Mouse (Mus musculus): ENCODE measurements around the gene Fam228a.
"Not testable (repeated sequence)": the region's sequence is repeated elsewhere in the genome, so short reads cannot be mapped to it uniquely, and the experiment has no call there.

Gene Fam228a

DNA sequence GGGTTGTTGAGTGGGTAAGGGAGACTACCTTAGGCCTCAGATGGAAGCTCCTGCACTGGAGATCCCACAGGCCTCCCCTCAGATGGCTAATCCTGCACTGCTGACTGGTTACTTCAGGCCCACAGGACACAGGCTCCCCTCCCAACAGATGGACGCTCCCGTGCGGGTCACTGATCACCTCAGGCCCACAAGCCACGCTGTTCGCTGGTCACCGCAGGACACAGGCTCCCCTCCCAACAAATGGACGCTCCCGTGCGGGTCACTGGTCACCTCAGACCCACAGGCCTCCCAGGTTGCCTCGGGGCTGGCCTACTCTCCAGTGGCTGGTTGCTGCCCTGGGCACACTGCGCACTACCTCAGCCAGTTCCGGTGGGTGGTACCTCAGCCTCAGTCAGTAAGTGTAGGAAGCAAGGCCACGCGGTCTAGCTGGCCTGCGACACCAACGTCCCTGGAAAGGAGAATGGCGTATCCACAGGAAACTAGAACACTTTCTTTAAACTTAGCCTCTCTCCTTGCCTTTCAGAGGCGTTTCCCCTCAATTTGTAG lies at the start of gene Fam228a:
Fam228a (minus strand) TSS at position 400 of the 546 bp plus-strand sequence.
- no peak for DNase-seq

DNA sequence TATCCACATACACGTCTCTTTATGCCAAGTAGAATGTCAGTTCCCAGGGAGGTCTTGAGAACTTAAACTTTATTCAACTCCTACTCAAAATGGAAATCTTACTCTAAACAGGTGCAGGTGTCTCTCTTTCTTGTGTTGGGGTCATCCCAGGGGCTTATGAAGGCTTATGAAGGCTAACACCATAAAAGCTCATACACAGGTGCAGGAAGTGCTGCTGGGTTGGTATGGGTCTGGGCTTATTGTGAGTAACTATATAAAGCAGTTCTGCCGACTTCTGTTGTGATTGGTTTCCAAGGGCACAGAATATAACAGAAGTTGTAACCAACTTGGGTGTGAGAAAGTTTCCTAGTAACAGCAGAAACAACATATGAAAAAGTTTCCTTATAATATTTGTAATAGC lies 46.2 kb upstream of the Fam228a start:
- no peak for DNase-seq

DNA sequence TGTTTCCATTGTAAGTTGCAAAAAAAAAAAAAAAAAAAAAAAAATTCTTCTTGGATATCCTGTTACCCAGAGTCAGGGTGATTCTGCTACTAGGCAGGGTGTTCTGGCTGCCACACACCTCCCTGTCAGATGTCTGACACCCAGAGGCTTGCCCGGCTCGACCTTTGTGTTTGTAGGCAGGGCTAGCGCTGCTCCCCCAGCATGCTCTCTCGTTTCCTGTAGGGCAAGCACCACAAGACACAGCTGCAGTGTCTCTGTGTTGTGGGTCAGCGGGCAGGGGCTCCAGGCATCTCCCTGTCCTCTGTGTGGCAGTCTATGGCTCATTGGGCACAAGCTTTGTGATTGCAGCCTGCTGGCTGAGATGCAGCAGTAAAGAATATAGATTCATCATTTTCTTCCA lies 45.4 kb upstream of the Fam228a start:
- DNase-seq = no peak

DNA sequence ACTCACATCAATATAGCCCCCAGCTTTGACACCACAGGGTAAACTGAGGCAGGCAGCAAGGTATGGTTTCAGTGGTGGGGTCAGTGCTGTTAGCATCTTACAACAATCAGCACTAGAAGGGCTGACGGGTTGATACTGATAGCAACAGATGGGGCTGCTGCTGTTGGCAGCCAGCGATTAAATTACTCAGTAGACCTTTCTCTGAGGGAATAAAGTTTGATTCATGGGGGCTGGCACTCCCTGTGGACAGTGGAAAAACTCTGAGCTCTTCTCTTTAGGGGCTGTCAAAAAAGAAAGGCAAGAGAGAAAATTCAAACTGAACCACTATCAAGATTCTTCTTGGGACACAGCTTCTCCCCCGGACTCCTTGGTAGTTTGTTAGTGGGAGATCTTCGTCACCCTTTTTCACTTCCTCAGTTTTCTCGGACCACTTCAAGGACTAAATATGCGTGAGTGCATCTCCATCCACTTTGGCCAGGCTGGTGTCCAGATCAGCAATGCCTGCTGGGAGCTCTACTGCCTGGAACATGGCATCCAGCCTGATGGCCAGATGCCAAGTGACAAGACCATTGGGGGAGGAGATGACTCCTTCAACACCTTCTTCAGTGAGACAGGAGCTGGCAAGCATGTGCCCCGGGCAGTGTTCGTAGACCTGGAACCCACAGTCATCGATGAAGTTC lies 43.6 kb upstream of the Fam228a start:
- DNase-seq = not testable (repeated sequence)

DNA sequence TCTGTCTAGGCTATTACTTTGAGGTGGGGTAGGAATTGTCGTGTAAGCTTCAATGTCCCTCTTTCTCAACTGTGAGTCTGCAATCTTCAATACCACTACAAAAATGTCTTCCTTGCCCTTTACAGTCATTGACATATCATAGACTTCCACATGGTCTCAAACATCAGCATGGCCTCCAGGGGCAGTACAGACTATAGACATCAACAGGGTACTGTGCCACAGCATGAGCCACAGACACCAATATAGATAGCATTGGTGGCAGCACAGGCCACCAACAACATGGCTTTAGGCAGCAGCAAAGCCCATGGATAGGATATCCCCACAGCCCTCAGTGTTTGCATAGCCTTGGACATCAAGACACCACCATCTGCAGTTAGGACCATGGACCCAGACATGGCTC lies 43.0 kb upstream of the Fam228a start:
- DNase-seq = no peak

DNA sequence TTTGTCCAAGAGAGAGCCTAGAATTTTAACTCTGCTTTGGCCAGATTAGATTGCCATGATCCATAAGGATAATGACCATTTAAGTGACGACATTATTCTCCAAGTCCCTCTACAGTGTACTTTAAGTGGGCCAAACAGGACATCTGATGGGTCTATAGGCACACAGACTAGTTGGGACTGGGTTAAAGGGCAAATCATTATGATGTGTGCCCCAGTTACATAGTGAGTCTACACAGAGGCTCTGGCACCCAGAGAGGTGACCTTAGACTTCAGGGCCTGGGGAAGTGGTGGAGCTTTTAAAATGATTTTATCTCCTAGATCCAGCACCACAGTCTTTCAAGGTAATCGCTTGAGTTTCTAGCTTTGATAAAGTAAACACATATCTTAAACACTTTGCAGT lies 42.0 kb upstream of the Fam228a start:
- DNase-seq = no peak

DNA sequence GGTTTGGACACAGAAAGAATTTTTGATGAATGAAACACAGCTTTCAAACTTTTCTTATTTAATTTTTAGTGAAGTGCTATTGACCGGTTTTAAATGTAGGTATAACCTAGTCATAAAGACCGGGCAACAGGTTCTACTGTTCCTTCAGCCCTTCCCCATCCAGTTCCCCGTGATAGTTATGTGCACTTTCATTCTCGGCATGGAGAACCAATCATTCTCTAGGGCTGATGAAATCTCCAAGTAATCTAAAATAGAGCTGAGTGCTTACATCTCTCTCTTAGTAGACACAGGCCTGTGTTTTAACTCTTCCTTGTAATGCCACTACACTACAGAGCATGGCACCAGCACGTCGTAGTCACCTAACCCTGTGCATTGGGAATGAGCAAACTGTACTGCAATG lies 39.5 kb upstream of the Fam228a start:
- no peak for DNase-seq

DNA sequence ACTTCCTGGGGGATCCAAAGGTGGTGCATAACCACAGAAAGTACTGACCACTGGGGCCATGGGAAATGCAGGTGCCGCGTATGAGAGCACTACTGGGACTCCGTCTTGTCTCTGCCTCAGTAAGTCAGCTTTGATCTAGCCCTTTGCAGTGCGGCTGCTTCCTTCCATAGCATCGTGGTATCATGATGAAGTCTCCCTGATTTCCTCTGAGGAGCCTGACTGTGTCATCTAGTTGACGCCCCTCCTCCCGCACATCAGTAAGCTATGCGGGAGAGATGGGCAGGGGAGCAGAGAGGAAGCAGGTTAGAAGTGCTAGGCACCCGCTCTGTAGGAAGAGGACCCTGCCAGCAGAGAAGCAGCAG lies 37.3 kb upstream of the Fam228a start:
- DNase-seq = no peak

DNA sequence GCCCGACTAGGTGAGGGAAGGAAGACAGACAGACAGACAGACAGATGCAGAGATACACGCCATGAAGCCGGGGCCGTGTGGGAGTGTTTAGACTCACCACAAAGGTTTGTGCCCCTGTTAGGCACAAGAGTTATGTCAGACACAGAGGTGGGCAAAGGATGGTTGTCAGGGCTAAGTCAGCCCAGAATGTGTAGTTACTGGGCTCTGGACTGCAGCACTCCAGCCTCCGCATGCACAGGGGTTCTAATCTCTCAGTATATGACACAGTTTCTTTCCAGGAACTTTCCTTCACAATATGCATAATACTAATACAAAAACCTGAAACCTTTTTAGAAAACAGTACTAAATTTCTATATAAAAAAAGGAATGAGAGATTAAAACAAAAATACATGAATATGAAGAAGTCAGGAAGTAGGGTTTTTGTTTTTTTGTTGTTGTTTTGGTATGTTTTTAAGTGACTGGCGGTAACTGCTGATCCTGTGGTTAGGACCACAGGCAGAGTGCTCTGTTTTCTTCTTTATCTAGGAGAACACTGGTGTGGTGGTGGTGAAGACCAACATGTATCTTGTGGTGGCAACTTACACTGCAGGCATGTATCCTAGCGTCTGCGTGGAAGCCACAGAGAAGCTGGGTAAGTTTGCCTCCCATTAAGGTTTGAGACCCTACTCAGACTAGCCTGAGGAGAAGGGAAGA lies 36.8 kb upstream of the Fam228a start:
- no peak for DNase-seq

DNA sequence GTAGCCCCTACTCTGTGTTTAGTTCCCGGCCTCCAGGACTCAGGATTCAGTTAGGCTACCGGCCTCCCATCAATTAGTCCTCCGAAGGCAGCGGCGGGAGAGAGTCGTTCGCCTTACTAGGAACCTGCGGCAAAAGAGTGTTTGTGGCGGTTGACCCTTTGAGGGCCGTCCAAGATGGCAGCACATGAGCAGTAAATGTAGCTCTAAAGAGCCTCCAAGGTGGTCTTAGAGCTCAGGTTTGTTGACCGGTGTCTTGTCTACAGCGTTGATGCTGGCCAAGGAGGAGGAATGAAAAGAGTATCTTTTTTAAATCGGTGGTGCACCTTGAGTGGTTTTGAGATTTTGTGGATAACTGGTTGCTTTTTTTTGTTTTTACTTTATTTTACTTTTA lies 31.1 kb upstream of the Fam228a start:
- DNase-seq = no peak

DNA sequence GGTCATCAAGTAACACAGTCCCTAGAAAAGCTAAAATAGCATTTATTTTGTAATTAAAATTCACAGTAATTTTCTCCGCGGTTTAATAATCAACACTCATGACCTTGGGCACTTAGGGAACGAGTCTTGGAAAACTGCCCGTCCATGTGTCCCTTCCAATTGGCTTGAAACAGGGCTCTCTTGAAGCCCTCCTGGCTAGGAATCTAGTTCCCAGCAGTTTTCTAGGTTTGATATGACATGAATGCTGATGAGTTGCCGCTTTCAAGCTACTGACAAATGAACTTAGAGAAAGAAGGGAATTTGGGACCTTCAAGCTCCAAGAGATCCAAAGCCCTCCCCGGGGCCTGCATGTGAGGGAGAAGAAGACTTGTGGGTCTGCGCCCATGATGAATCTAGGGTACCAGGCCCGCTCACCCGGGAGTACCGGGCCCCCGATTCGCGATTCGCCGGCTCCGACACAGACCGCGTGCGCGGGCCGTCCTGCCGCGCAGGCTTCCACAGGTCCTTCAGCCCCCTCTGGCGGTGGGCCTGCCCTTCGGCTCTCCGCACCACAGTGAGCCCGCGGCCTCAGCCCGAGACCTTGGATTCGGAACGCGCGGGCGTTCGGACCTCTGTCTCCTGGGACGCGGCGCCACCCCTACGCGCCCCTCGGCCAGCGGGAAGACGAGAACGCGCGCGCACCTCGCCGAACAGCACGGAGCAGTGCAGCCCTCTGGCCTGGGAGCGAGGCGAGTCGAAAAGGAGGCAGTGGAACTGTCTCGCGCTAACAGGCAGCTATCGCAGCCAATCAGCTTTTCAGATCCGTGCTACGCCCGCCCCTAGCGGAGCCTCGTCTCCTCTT lies 30.5 kb upstream of the Fam228a start, which contains the start of the genes Pfn4 and Fam228b:
Pfn4 (plus strand) TSS at position 531 of the 841 bp plus-strand sequence.
Fam228b (minus strand) TSS at position 776 of the 841 bp plus-strand sequence.
- DNase-seq = peak; percentile 95

DNA sequence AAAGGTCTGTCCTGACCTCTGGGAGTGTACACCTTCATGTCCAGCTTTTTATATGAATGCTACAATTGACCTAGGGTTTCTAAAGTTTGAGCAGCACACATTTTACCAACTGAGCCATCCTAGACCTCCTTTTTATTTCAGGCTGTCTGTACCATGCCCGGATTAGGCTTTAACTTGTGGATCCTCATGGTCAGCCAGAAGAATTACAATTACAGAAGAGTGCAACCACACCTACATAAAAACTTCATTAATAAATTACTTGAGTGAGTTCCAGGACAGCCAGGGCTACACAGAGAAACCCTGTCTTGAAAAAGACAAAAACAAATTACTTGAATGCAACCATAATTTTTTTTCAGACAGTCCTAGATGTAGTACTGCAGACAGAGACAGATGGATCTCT lies 18.8 kb upstream of the Fam228a start:
- DNase-seq = no peak

DNA sequence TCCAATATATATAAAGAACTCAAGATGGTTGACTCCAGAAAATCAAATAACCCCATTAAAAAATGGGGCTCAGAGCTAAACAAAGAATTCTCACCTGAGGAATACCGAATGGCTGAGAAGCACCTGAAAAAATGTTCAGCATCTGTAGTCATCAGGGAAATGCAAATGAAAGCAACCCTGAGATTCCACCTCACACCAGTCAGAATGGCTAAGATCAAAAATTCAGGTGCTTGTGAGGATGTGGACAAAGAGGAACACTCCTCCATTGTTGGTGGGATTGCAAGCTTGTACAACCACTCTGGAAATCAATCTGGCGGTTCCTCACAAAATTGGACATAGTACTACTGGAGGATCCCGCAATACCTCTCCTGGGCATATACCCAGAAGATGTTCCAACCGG lies 16.2 kb upstream of the Fam228a start:
- not testable (repeated sequence) for DNase-seq

DNA sequence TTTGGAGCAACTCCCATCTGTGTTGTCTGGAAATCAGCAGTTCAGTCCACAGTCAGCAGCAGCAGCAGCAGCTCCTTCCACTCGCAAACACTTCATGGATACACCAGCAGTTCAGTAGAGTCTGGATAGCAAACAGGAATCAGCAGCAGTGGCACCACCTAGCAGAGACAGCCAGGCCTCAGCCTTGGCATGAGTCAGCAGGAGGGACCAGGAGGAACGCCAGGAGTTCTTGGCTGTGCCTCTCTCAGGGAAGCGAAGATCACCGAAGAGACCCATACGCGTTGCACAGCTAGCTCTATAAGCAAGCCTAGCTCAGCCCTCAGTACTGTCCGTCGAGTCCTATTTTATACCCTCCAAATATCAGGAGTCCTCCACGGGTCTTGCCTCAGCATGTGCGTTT lies 6.3 kb upstream of the Fam228a start:
- no peak for DNase-seq

DNA sequence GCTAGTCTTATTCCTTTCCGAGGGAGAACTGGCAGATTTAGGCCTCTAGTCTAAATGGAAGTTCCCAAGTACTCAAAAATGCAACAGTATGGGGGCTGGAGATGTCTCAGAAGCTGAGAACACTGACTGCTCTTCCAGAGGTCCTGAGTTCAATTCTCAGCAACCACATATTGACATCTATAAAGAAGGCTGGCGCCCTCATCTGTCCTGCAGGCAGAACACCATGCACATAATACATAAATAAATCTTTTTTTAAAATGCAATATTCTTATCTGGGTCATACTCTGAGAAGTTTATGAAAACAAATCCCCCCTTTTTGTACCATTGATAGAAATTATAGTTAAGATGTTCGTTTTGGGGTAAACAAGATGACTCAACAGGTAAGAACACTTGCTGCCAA lies 4.0 kb upstream of the Fam228a start:
- no peak for DNase-seq

DNA sequence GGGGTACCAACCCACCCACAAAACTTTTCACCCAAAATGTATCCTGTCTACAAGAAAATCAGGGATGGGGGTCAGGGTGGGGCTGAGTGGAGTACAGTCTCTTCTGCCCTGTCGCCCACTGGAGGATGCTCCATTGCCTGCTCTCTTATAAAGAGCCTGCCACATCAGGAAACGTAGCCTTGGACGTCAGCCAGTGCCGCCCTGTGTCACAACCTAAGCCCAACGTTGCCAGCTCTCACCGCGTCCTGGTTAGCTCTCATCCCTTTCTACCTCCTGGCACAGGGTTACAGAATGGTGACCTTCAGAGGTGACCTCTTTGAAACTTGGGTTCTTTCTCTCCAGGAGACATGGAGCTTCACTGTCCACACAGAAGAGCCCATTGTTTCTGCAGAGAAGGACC lies 2.6 kb upstream of the Fam228a start:
- DNase-seq = no peak

DNA sequence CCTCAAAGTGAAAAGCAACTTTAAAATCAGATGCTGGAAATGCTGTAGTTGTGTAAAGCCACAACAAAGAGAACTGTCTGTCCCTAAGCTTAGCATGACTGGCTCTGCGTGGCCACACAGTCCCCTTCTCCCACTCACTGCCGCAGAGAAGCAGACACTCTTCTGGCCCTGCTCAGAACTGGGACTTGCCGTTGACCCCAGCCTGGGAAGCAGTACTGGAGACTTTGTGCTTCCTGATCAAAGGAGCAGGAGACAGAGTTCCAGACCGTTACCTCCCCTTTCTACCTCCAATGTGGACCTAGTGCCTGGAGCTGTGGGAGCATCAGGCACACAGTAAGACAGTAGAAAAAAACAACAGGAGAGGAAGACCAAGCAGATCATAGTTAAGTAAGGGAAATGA lies 5.9 kb downstream of the Fam228a start:
- DNase-seq = no peak

DNA sequence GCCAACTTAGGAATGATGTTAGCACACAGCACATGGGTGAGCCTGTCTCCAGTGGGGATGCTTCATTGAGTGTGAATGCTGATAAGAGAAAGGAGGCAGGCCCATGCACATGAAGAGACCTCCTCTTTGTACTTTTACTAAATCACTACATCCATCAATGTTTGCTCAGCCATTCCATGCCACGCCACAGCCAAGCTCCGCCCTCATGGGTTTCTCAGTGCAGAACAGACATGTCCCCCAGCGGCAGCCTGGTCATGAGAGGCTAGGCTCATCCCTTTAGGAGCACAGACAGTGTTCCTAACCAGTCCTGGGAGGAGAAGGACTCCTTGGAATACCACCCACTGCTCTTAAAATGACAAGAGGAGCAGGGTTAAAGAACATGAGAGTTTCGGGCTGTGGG lies 6.6 kb downstream of the Fam228a start:
- DNase-seq = no peak

DNA sequence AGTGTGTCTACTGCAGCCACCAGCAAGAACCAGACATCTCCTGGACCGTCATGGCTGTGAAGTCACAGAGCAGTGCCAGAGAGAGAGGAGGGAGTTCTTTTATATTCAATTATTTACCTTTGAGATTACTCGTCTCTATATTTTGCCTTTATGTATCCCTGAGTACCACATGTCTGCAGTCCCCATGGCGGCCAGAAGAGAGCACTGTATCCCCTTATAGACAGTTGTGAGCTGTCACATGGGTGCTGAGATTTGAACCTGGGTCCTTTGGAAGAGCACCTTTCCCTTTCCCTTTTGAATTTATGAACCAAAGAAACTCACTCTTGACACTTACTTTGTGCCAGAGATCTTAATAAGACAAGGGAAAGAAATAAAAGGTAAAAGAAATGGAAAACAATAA lies 9.1 kb downstream of the Fam228a start:
- no peak for DNase-seq

DNA sequence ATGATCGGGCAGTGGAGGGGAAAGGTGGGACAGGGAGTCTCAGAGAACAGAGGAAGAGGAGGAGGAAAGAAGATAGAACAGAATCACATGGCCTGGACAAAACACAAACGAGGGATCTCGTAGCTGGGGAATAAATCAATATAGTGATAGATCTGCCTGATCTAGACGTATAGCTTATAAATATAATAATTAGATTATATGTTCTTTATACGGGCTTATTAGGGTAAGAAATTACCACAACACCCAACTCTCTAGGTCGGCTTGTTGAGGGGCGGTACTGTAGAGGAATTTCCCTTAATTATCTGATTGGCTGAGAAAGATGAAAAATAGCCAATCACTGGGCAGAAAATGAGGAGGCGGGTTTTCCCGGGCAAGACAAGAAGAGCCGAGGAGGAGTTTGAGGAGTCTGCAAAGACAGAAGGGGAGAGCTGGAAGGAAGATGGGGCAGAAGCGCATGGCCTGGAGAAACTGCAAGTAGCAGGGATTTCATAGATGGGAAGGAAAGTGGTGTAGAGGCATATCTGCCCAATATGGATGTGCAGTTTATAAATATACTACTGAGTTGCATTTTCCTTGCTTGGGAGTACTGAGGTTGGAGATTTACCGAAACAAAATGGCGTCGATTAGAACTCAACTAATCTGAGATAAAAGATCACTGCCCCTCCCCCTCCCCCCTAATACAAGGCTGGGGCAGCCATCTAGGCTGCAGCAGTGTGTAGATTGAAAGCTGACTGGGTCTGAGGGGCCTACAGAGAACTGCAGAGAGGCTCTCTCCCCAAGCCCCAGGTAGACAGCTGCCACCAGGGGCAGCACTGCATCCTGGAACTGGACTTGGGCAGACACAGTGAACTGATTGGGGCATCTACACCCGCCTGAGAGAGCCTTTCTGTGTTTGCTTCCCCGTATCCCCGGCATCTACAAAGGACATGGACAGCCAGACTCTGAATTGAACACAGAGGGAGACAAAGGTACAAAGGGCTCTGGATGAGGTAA lies 18.2 kb downstream of the Fam228a start:
- no peak for DNase-seq

DNA sequence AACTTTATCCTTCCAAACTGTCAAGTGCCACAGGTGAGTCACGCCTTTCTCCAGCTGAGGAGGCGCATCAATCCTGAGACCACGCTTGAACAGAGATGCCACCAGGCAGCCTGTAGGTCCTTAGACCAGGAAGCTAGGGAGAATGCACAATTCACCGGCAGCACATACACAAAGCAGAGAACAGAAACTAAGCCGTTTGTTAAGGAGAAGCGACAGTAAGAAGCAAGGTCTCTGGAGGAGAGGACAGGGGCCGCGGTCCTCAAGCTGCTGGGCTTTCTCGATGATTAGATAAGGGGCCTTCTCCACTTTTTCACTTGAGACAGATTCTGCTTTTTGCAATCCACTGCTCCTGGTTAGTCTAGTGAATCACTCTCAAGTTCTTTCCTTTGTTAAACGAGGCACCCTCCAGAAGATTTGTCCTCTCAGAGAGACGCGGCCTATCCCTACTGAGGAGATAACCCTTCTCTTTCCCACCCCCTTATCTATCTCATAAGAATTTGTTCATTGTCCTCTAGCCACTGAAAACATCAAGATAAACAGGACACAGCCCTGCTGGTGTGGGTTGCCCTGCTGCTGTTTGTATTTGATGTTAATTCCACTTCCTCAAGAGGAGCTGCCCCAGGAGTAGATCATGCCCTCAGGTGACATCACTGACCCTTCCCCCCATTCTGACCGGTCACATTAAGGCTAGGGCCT lies 19.0 kb downstream of the Fam228a start:
- no peak for DNase-seq

DNA sequence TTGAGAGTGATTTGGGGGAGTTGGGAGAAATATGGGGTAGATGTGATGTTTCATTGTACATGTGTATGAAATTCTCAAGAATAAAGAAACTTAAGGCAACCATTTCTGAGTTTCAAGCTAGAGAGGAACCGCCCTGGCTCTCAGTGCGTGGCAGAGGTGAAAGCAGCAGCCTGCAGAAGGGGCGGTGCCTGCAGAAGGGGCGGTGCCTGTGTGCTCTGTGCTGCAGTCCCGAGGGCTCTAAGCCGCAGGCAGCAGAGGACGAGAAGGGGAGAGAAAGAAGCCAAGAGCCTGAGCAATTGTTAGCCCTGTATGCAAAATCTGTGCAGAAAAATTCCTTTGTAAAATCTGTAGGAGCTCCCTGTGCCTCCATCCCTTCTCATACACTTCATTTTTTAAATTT lies 20.8 kb downstream of the Fam228a start:
- DNase-seq = peak; percentile 57
